Mouse (Mus musculus): Measurements from ENCODE around the gene Rpl22. TPM values are rescaled to one million over a fixed set of nuclear protein-coding genes. Genes with fewer than 3 reads are reported as not detected.

The Rpl22 gene
- total and polyA plus RNA-seq, 3 experiments, result 1,590 to 1,966 (median 1,935) TPM

GRCm38 (mm10) chr4:152318517-152319234, 6.9 kb upstream of the Rpl22 start, which contains the start of gene Rnf207:
TSS of gene Rnf207 (minus strand) at chr4:152318993.
- H3K9ac ChIP-seq (ENCODE audit: insufficient read depth, low read depth), result no peak within 1 kb of the TSS
- H3K9me3 ChIP-seq (replicated peaks; ENCODE audit: low read length), result no peaks in the 10 kb centered on the region
- TF ChIP-seq SMC3 (IDR thresholded peaks at IDR 0.05; ENCODE audit: low read depth, low read length), result peak; percentile 59
- no peak for TF ChIP-seq NELFE (IDR thresholded peaks at IDR 0.05; ENCODE audit: low read depth, low read length)
- TF ChIP-seq MAFK (IDR thresholded peaks at IDR 0.05; ENCODE audit: insufficient replicate concordance, low read length), result no peak
- peak; percentile 51 for TF ChIP-seq RAD21 (IDR thresholded peaks at IDR 0.05; ENCODE audit: low read depth, low read length)
- TF ChIP-seq CTCF (conservative IDR thresholded peaks at IDR 0.05 in 1 of 2, IDR thresholded peaks at IDR 0.05 in 1 of 2; ENCODE audit: low read depth in 2 of 2, low read length in 2 of 2), result peak in 1 of 2 experiments; percentile 75; a peak in 2 of 4 replicates
- in situ Hi-C loops (cut with MboI; ENCODE audit: low pct_ligation_motif_present, low pct_unique_long_range_greater_than_20kb, low sequenced_read_pairs), result no loop called here
- H3K79me2 ChIP-seq (replicated peaks; ENCODE audit: control insufficient read depth, extremely low read depth, insufficient read depth, poor library complexity, severe bottlenecking), result no peaks in the 10 kb centered on the region
- H3K36me3 ChIP-seq (replicated peaks in 1 of 2; ENCODE audit: control insufficient read depth in 1 of 2, insufficient read depth in 1 of 2, low read length in 1 of 2), result no peaks in the 10 kb centered on the region
- dilution Hi-C loops (cut with MboI; ENCODE audit: extremely low pct_ligation_motif_present, extremely low pct_unique_long_range_greater_than_20kb, low sequenced_read_pairs), result no loop called here
- H3K4me3 ChIP-seq (replicated peaks in 1 of 3; ENCODE audit: low read depth in 2 of 3, low read length in 2 of 3, poor library complexity in 1 of 3), result no peak within 1 kb of the TSS
- peaks cover 0 to 10% of the 10 kb centered on the region in 2 experiments; a peak in 2 of 4 replicates for H3K4me1 ChIP-seq (ENCODE audit: control insufficient read depth in 1 of 2, insufficient read depth in 2 of 2)
- no peak for DNase-seq (ENCODE audit: extremely low read depth)
- H3K27ac ChIP-seq (ENCODE audit: insufficient read depth, low read depth), result no peak within 1 kb of the TSS
- peaks cover 30% of the 10 kb centered on the region for H3K27me3 ChIP-seq (replicated peaks)
- no peak within 1 kb of the TSS for H3K4me2 ChIP-seq (ENCODE audit: insufficient read depth, low read depth, poor library complexity, severe bottlenecking)

- Histone ChIP-seq H3K27ac (ENCODE audit: insufficient read depth, low read depth) (no peak overlapping the region), H3K4me3 (replicated peaks in 1 of 3; ENCODE audit: low read depth in 2 of 3, low read length in 2 of 3, poor library complexity in 1 of 3) (no peak overlapping the region), H3K4me2 (ENCODE audit: insufficient read depth, low read depth, poor library complexity, severe bottlenecking) (no peak overlapping the region), H3K36me3 (replicated peaks in 1 of 2; ENCODE audit: control insufficient read depth in 1 of 2, insufficient read depth in 1 of 2, low read length in 1 of 2) (no peaks in the 10 kb centered on the region), H3K4me1 (ENCODE audit: control insufficient read depth in 1 of 2, insufficient read depth in 2 of 2) (peaks cover 0 to 7% of the 10 kb centered on the region in 2 experiments; a peak in 1 of 4 replicates), H3K9ac (ENCODE audit: insufficient read depth, low read depth) (no peak overlapping the region), H3K79me2 (replicated peaks; ENCODE audit: control insufficient read depth, extremely low read depth, insufficient read depth, poor library complexity, severe bottlenecking) (peaks cover 8% of the 10 kb centered on the region), H3K9me3 (replicated peaks; ENCODE audit: low read length) (peaks cover 3% of the 10 kb centered on the region), H3K27me3 (replicated peaks) (peaks cover 11% of the 10 kb centered on the region)
- TF ChIP-seq MAZ (IDR thresholded peaks at IDR 0.05; ENCODE audit: low read depth, low read length) (no peak), MAX (IDR thresholded peaks at IDR 0.05; ENCODE audit: low read length) (no peak), USF2 (conservative IDR thresholded peaks at IDR 0.05; ENCODE audit: low read depth, low read length) (no peak), USF1 (IDR thresholded peaks at IDR 0.05; ENCODE audit: low read depth, low read length) (no peak), ZNF384 (IDR thresholded peaks at IDR 0.05; ENCODE audit: low read depth, low read length) (no peak), RCOR1 (conservative IDR thresholded peaks at IDR 0.05; ENCODE audit: low read depth, low read length) (no peak), RAD21 (IDR thresholded peaks at IDR 0.05; ENCODE audit: low read depth, low read length) (no peak), ZC3H11A (IDR thresholded peaks at IDR 0.05; ENCODE audit: low read depth, low read length) (no peak), SIN3A (IDR thresholded peaks at IDR 0.05; ENCODE audit: low read length) (no peak), UBTF (IDR thresholded peaks at IDR 0.05; ENCODE audit: low read depth, low read length) (no peak), ELF1 (IDR thresholded peaks at IDR 0.05; ENCODE audit: low read depth, low read length) (no peak), BHLHE40 (IDR thresholded peaks at IDR 0.05; ENCODE audit: low read depth, low read length) (no peak), HCFC1 (IDR thresholded peaks at IDR 0.05; ENCODE audit: low read depth, low read length) (no peak), CHD1 (IDR thresholded peaks at IDR 0.05; ENCODE audit: low read depth, low read length) (no peak), PAX5 (IDR thresholded peaks at IDR 0.05; ENCODE audit: low read length) (no peak), CTCF (conservative IDR thresholded peaks at IDR 0.05 in 1 of 2, IDR thresholded peaks at IDR 0.05 in 1 of 2; ENCODE audit: low read depth in 2 of 2, low read length in 2 of 2) (no peak), NRF1 (IDR thresholded peaks at IDR 0.05; ENCODE audit: low read depth, low read length) (no peak), CHD2 (IDR thresholded peaks at IDR 0.05; ENCODE audit: low read length) (no peak), ZMIZ1 (IDR thresholded peaks at IDR 0.05; ENCODE audit: low read depth, low read length) (no peak), SMC3 (IDR thresholded peaks at IDR 0.05; ENCODE audit: low read depth, low read length) (no peak)
- dilution Hi-C loops (cut with MboI; ENCODE audit: extremely low pct_ligation_motif_present, extremely low pct_unique_long_range_greater_than_20kb, low sequenced_read_pairs), result no loop called here
- no peak for DNase-seq (ENCODE audit: extremely low read depth)
- in situ Hi-C loops (cut with MboI; ENCODE audit: low pct_ligation_motif_present, low pct_unique_long_range_greater_than_20kb, low sequenced_read_pairs), result no loop called here
These were observed 4.1 kb upstream of the Rpl22 start for GRCm38 (mm10) chr4:152321464-152321863.
